Mouse (Mus musculus) mammary gland, adult 2 months (tissue): ENCODE results near the gene Vmn1r183. TPM values are rescaled to one million over a fixed set of nuclear protein-coding genes. Genes with fewer than 3 reads are reported as not detected.

Source experiments
- polyA plus RNA-seq: library from polyadenylated mRNA; depleted of rRNA; stranded (reverse); fragments of >200 nt; gene quantifications from 2 replicates; pipeline ENCODE4 v1.2.3, GENCODE M21; 2012; ENCODE audit warnings: low replicate concordance; rRNA removed

The Vmn1r183 gene
- not detected in 2 replicates for polyA plus RNA-seq

DNA sequence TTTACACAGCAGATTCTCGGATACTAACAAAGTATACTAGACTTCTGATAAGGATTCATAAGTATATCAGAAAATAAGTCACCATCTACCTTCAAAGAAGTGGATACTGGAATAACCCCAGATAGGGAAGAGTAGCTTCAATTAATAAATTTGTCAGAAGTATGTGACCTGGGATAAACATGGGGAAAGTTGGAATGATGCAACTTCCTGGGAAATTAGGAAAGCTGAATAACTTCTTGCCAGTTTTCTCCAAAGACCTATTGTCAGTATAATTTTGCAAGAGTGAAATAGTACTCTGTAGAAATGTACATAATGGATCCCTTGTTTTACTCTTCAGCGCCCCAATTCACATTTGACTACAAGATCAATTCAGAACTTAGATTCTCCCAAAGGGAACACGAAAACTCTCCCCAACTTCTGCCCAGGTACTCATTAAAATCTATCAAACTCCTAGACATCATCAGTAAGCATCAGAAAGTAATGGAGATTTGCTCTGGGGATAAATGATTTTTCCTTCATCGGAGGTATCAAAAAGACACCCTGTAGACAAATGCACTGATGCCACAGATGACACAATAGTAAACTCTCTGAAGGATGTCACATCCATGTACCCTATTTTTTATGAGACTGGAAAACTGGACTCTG is at the start of gene Vmn1r183:
Gene Vmn1r183, plus strand, starts transcription at position 595 of the 645 bp plus-strand sequence.

DNA sequence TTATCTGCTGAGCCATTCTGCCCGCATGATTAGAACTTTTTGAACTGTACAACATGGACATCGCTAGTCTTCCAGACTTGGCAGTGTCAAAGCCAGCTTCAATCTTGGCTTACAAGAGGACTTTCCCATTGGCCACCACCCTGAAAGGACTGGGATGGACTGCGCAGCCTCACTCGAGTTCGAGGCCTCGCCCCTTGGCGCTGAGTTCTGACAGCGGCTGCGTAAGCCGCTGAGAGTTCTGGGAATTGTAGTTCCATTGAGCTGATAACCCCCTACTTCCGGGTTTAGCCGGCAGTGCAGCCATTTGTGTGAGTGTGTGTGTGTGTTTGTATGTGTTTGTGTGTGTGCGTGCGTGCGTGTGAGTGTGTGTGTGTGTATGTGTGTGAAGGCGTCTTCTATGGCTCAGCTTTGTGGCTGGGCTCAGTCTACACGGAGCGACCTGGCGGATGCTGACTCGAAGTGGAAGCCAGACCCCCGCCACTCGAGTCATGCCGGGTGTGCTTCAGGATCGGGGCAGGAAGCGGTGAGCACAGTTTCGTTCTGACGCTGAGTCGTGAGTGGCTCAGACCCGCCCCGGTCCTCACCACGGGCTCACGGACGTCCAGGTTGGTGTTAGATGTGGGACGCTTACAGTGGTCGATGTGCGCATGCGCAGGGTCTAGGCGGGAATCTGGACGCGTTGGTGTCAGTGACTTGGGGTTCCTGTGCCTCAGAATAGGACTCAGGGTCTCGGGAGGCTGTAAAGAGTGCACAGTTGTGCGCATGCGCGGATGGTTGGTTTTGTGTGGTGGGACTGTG is 28.8 kb downstream of the Vmn1r183 start, which contains the start of gene Zfp180:
Gene Zfp180, plus strand, starts transcription at position 291 of the 798 bp plus-strand sequence.

DNA sequence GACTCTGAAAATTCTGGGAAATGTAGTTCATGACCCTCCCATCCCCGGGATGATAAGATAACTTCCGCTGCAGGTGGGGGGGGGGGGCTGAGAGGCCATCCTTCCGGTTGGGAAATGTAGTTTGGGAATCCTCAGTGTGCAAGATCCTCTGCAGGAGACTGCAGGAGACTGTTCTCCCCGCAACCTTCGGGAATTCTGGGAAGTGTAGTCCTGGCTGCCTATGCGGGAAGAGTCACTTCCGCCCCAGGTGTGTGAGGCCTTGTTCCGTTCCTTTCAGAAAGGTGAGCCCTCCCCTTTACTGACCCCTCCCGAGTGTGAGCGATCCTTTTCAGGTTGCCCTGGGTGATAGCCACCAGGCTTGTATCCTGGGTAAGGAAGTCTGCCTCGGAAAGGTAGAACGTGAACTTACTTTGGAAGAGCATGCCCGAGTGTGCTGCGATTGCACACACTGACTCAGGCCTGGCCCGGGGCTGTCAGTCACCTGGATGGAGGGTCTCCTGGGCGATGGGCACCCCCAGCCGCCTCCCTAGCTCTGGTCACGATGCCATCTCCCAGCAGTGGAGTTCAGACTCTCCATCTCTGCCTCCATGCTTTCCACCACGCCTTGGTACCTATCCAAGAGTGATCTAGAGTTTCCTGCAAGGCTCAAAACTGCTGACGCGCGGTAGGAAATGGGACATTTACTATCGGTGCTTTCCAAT is 59.3 kb downstream of the Vmn1r183 start, which contains the start of gene Zfp112:
Gene Zfp112, plus strand, starts transcription at position 159 of the 701 bp plus-strand sequence.

Other genes with a start within 250 kb of the Vmn1r183 start
- gene Vmn1r175, start 242.6 kb upstream of the Vmn1r183 start, polyA plus RNA-seq = not detected in 2 replicates
- not detected in 2 replicates for gene Vmn1r176, start 215.9 kb upstream of the Vmn1r183 start, polyA plus RNA-seq
- gene Vmn1r177, start 186.8 kb upstream of the Vmn1r183 start, polyA plus RNA-seq = not detected in 2 replicates
- gene Vmn1r178, start 161.2 kb upstream of the Vmn1r183 start, polyA plus RNA-seq = not detected in 2 replicates
- gene Vmn1r179, start 126.3 kb upstream of the Vmn1r183 start, polyA plus RNA-seq = not detected in 2 replicates
- gene Vmn1r180, start 102.6 kb upstream of the Vmn1r183 start, polyA plus RNA-seq = not detected in 2 replicates
- not detected in 2 replicates for gene Vmn1r181, start 78.6 kb upstream of the Vmn1r183 start, polyA plus RNA-seq
- not detected in 2 replicates for gene V1rd19, start 51.6 kb upstream of the Vmn1r183 start, polyA plus RNA-seq
- 10.7 and 14.6 TPM in 2 replicates for gene Zfp180, start 28.7 kb downstream of the Vmn1r183 start, polyA plus RNA-seq
- gene Zfp112, start 59.1 kb downstream of the Vmn1r183 start, polyA plus RNA-seq = 1.1 and 2.0 TPM in 2 replicates
- gene Zfp235, start 80.9 kb downstream of the Vmn1r183 start, polyA plus RNA-seq = 7.0 and 8.8 TPM in 2 replicates
- gene Zfp114, start 121.8 kb downstream of the Vmn1r183 start, polyA plus RNA-seq = 0.39 and 0.66 TPM in 2 replicates
- gene Zfp111, start 158.2 kb downstream of the Vmn1r183 start, polyA plus RNA-seq = 1.3 and 2.8 TPM in 2 replicates
- gene Zfp109, start 184.3 kb downstream of the Vmn1r183 start, polyA plus RNA-seq = 0.81 and 1.4 TPM in 2 replicates
- gene Zfp108, start 201.5 kb downstream of the Vmn1r183 start, polyA plus RNA-seq = 0.42 and 0.96 TPM in 2 replicates
- 1.2 and 2.0 TPM in 2 replicates for gene Zfp93, start 217.2 kb downstream of the Vmn1r183 start, polyA plus RNA-seq
- gene Zfp61, start 248.0 kb downstream of the Vmn1r183 start, polyA plus RNA-seq = 3.0 and 5.6 TPM in 2 replicates